Comparison of ENCODE assay signal across 16 mouse cellular contexts in the genomic region with DNA sequence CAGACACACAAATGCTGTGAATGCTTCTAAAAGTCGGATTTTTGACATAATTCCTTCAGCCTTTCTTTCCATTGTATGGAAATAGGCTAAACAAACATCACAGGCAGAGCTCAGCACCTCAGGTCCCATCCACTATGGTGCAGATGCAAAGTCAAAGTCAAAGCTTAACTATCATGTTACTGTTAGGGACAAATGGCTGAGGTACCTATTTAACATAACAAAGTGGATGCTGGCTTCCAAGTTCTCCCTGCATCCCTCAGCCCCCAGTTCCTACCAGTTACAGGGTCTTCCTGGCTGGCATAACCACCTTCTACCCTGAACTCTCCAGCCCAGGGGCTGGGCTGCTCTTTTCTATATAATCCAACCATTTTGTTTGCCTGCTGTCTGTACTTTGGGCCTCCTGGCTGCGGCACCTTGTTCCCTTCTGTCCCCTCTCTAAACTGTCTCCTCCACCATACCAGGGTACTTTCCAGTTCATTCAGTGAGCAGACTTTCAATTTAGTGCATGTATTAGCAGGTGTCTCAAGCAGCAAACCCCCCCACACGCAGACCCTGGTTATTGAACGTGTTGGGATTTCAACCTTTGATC. TPM values are rescaled to one million over a fixed set of nuclear protein-coding genes. Genes with fewer than 3 reads are reported as not detected.
"Had no signal": no experiment of that assay in that cellular context is flagged by ENCODE, and none has a peak within 500 bp of the region (broad histone marks: within the 10 kb centered on the region; RNA-seq: fewer than 3 reads in every experiment).

No protein-coding gene starts in this region.

- H3K9me3 ChIP-seq: limb, embryonic 13.5 days; midbrain, embryonic 10.5 days; neural tube, embryonic 13.5 days had no signal

- H3K36me3 ChIP-seq: limb, embryonic 13.5 days; midbrain, embryonic 10.5 days; neural tube, embryonic 13.5 days had no signal

- H3K27me3 ChIP-seq: limb, embryonic 13.5 days; neural tube, embryonic 13.5 days had no signal

- H3K4me1 ChIP-seq: limb, embryonic 13.5 days; neural tube, embryonic 13.5 days had no signal

- H3K9ac ChIP-seq: limb, embryonic 13.5 days; neural tube, embryonic 13.5 days had no signal

- H3K4me2 ChIP-seq: limb, embryonic 13.5 days; neural tube, embryonic 13.5 days had no signal

- DNase-seq: kidney, adult 8-10 months; kidney, postnatal 36 days; layer of hippocampus, adult 9-11 months; left cerebral cortex, postnatal 4 days; retina, postnatal 1 day; right cerebral cortex, postnatal 4 days; spleen, adult 18-20 months; thymus, adult 18-20 months; thymus, postnatal 14 days had no signal

- ATAC-seq: intestine, embryonic 16.5 days; midbrain, embryonic 16.5 days had no signal

- H3K4me3 ChIP-seq: limb, embryonic 13.5 days; midbrain, embryonic 10.5 days; neural tube, embryonic 13.5 days had no signal

- H3K27ac ChIP-seq: kidney, postnatal 0 days; limb, embryonic 13.5 days; midbrain, embryonic 10.5 days; neural tube, embryonic 13.5 days had no signal

RNA-seq across cellular contexts. Expression of a gene that starts 27.6 kb away (rescaled TPM):
- total RNA-seq: megakaryocyte progenitor cell, adult 5-6 weeks had no signal
